ENCODE assay signal across 10 mouse cellular contexts in genomic region chr11:44833351-44833996, GRCm38 (mm10).
DNase-seq lines count a peak whose midpoint lies in the region; ATAC-seq and TF ChIP-seq lines count a peak whose summit lies in the region.
"Had no signal": no experiment of that assay in that cellular context is flagged by ENCODE, and none has a peak within 500 bp of the region (broad histone marks: within the 10 kb centered on the region; RNA-seq: fewer than 3 reads in every experiment).

No protein-coding gene starts in this region.

- H3K9ac ChIP-seq in heart, embryonic 13.5 days, result no peak overlapping the region
- H3K9ac ChIP-seq in heart, adult 2 months (ENCODE audit: low read depth, low read length), result no peak overlapping the region

- peaks cover 21% of the 10 kb centered on the region for H3K27me3 ChIP-seq in heart, embryonic 13.5 days (replicated peaks)
- no peaks in the 10 kb centered on the region for H3K27me3 ChIP-seq in heart, adult 2 months (ENCODE audit: control insufficient read depth, insufficient read depth, low read length)
- peaks cover 17% of the 10 kb centered on the region; the same call in 1 of the 2 replicates for H3K27me3 ChIP-seq in hindbrain, embryonic 10.5 days (ENCODE audit: insufficient read depth, poor library complexity, severe bottlenecking)

- TF ChIP-seq EP300 in heart, adult 2 months (IDR thresholded peaks at IDR 0.05; ENCODE audit: insufficient read depth, low read depth, low read length), result no peak

- DNase-seq in heart, adult 2 months, result no peak
- DNase-seq in cerebellum, postnatal 14 days, result peak; percentile 41 to 70
- DNase-seq in hindbrain, embryonic 10.5 days (ENCODE audit: low spot score), result peak; percentile 48
- DNase-seq in neural tube, embryonic 10.5 days (ENCODE audit: extremely low spot score, low spot score), result peak; percentile 39
- no peak for DNase-seq in adrenal gland, adult 8-10 months
- DNase-seq in lung, postnatal 4 days, result no peak
- no peak for DNase-seq in left cerebral cortex, adult 8-10 months (ENCODE audit: low spot score in 2 of 2)
- DNase-seq: gastrocnemius, postnatal 36 days had no signal

- no peak for TF ChIP-seq POLR2A in heart, adult 2 months (IDR thresholded peaks at IDR 0.05; ENCODE audit: insufficient read depth, low read depth, low read length)

- no peaks in the 10 kb centered on the region for H3K9me3 ChIP-seq in heart, embryonic 13.5 days
- H3K9me3 ChIP-seq in hindbrain, embryonic 10.5 days, result no peaks in the 10 kb centered on the region

- peaks cover 18% of the 10 kb centered on the region for H3K4me1 ChIP-seq in heart, embryonic 13.5 days
- peaks cover 2% of the 10 kb centered on the region for H3K4me1 ChIP-seq in heart, adult 2 months (ENCODE audit: control insufficient read depth, insufficient read depth, low read length)
- peaks cover 44% of the 10 kb centered on the region for H3K4me1 ChIP-seq in hindbrain, embryonic 10.5 days (replicated peaks)

- no peak overlapping the region for H3K27ac ChIP-seq in heart, embryonic 13.5 days (replicated peaks)
- H3K27ac ChIP-seq in heart, adult 2 months, result no peak overlapping the region
- H3K27ac ChIP-seq in hindbrain, embryonic 10.5 days, result peak overlapping the region; percentile 84

- no peak for TF ChIP-seq CTCF in heart, adult 2 months (IDR thresholded peaks at IDR 0.05)

- no peak overlapping the region for H3K4me3 ChIP-seq in heart, embryonic 13.5 days
- no peak overlapping the region for H3K4me3 ChIP-seq in heart, adult 2 months
- H3K4me3 ChIP-seq in hindbrain, embryonic 10.5 days, result peak overlapping the region; percentile 40

- peak overlapping the region; percentile 29 for H3K4me2 ChIP-seq in heart, embryonic 13.5 days

- no peaks in the 10 kb centered on the region; the same call in 1 of the 2 replicates for H3K79me2 ChIP-seq in heart, adult 2 months (replicated peaks; ENCODE audit: control insufficient read depth, insufficient read depth, low read length)

- intact Hi-C loops in heart, adult 2 months (cut with DNase I), result no loop called here

- WGBS in heart, embryonic 13.5 days, result 51% methylated on average over 18 of the region's 18 CpGs
- 80% methylated on average over 18 of the region's 18 CpGs for WGBS in heart, adult 2 months
- 28% methylated on average over 18 of the region's 18 CpGs for WGBS in hindbrain, embryonic 10.5 days

- ATAC-seq in heart, embryonic 13.5 days (ENCODE audit: extremely low read depth, insufficient number of reproducible peaks, low FRiP score, low TSS enrichment), result no peak
- ATAC-seq: CD4-positive, CD25-positive, alpha-beta regulatory T cell, adult 4 months had no signal

- H3K36me3 ChIP-seq in heart, embryonic 13.5 days, result no peaks in the 10 kb centered on the region
- H3K36me3 ChIP-seq in heart, adult 2 months (ENCODE audit: control insufficient read depth, insufficient read depth, low read length), result no peaks in the 10 kb centered on the region
- H3K36me3 ChIP-seq in hindbrain, embryonic 10.5 days, result no peaks in the 10 kb centered on the region

Comparison
In these comparisons a context has a peak if more than half of its experiments do, and no peak if none do; other contexts are left out.
1. DNase-seq: peak in cerebellum, postnatal 14 days (2 of 2), hindbrain, embryonic 10.5 days (single experiment) and neural tube, embryonic 10.5 days (single experiment); none in heart, adult 2 months (0 of 2), adrenal gland, adult 8-10 months (single experiment), lung, postnatal 4 days (0 of 2) and left cerebral cortex, adult 8-10 months (0 of 2).